15 mouse cellular contexts compared by ENCODE assay signal in the genomic region with DNA sequence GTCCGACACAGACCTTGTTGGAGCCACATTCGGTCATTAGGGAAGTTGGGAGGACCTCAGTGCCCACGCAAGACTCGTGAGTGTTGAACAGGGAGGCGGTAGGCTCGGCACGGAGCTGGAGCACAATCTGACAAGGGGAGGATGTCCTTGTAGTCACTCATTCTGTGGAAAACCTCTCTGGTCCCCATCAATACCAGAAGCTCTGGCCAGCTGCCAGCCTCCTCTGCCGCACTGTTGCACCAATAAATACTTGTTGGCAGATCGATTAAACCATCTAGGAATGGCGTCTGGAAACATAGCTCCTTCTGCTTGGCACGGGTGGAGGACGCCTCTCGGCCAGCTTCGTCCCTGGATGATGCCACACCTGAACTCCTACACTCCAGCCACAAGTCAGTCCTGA. TPM values are rescaled to one million over a fixed set of nuclear protein-coding genes. Genes with fewer than 3 reads are reported as not detected.
DNase-seq lines count a peak whose midpoint lies in the region; ATAC-seq lines count a peak whose summit lies in the region.
"Had no signal": no experiment of that assay in that cellular context is flagged by ENCODE, and none has a peak within 500 bp of the region (broad histone marks: within the 10 kb centered on the region; RNA-seq: fewer than 3 reads in every experiment).

No protein-coding gene starts in this region.

- no peaks in the 10 kb centered on the region for H3K9me3 ChIP-seq in heart, embryonic 10.5 days
- H3K9me3 ChIP-seq in midbrain, embryonic 11.5 days (ENCODE audit: control insufficient read depth, low read length): no peaks in the 10 kb centered on the region
- no peaks in the 10 kb centered on the region for H3K9me3 ChIP-seq in midbrain, embryonic 15.5 days
- no peaks in the 10 kb centered on the region for H3K9me3 ChIP-seq in hindbrain, embryonic 13.5 days
- H3K9me3 ChIP-seq in neural tube, embryonic 13.5 days: no peaks in the 10 kb centered on the region
- H3K9me3 ChIP-seq: limb, embryonic 15.5 days had no signal

- no peak for DNase-seq in heart, embryonic 10.5 days (ENCODE audit: low spot score)
- no peak for DNase-seq in heart, adult 18-20 months
- DNase-seq in midbrain, embryonic 11.5 days (ENCODE audit: low spot score, missing footprints): no peak
- DNase-seq in ovary, postnatal 10 days (ENCODE audit: low spot score): no peak
- DNase-seq: adrenal gland, postnatal 14 days; gastrocnemius, postnatal 10 days; heart, postnatal 4 days; kidney, adult 2 months; lung, embryonic 14.5 days; retina, postnatal 1 day had no signal

- no peaks in the 10 kb centered on the region for H3K27me3 ChIP-seq in heart, embryonic 10.5 days (ENCODE audit: insufficient read depth, poor library complexity, severe bottlenecking)
- no peaks in the 10 kb centered on the region for H3K27me3 ChIP-seq in midbrain, embryonic 11.5 days (ENCODE audit: control insufficient read depth, insufficient read depth, low read length)
- no peaks in the 10 kb centered on the region for H3K27me3 ChIP-seq in midbrain, embryonic 15.5 days (replicated peaks)
- no peaks in the 10 kb centered on the region for H3K27me3 ChIP-seq in hindbrain, embryonic 13.5 days
- no peaks in the 10 kb centered on the region for H3K27me3 ChIP-seq in neural tube, embryonic 13.5 days
- H3K27me3 ChIP-seq: limb, embryonic 15.5 days had no signal

- peaks cover 91% of the 10 kb centered on the region for H3K4me1 ChIP-seq in heart, embryonic 10.5 days
- peaks cover 71% of the 10 kb centered on the region for H3K4me1 ChIP-seq in midbrain, embryonic 11.5 days (ENCODE audit: control insufficient read depth, insufficient read depth, low read length)
- peaks cover 39% of the 10 kb centered on the region for H3K4me1 ChIP-seq in midbrain, embryonic 15.5 days
- H3K4me1 ChIP-seq in hindbrain, embryonic 13.5 days (replicated peaks): peaks cover 85% of the 10 kb centered on the region
- peaks cover 93% of the 10 kb centered on the region for H3K4me1 ChIP-seq in neural tube, embryonic 13.5 days (replicated peaks)

- ATAC-seq in midbrain, embryonic 11.5 days (ENCODE audit: low FRiP score): no peak
- ATAC-seq in midbrain, embryonic 15.5 days (replicated peaks): no peak
- ATAC-seq in hindbrain, embryonic 13.5 days (ENCODE audit: low FRiP score): no peak
- ATAC-seq in neural tube, embryonic 13.5 days (ENCODE audit: low read depth): no peak

- H3K4me2 ChIP-seq in midbrain, embryonic 11.5 days: no peak overlapping the region
- H3K4me2 ChIP-seq in midbrain, embryonic 15.5 days: no peak overlapping the region
- no peak overlapping the region for H3K4me2 ChIP-seq in hindbrain, embryonic 13.5 days
- H3K4me2 ChIP-seq in neural tube, embryonic 13.5 days: peak overlapping the region; percentile 18
- H3K4me2 ChIP-seq: limb, embryonic 15.5 days; lung, embryonic 14.5 days had no signal

- no peak overlapping the region for H3K9ac ChIP-seq in midbrain, embryonic 11.5 days (ENCODE audit: low read length)
- no peak overlapping the region for H3K9ac ChIP-seq in midbrain, embryonic 15.5 days
- no peak overlapping the region for H3K9ac ChIP-seq in hindbrain, embryonic 13.5 days
- H3K9ac ChIP-seq in neural tube, embryonic 13.5 days: no peak overlapping the region
- H3K9ac ChIP-seq: limb, embryonic 15.5 days; lung, embryonic 14.5 days had no signal

- no peak overlapping the region for H3K4me3 ChIP-seq in heart, embryonic 10.5 days
- H3K4me3 ChIP-seq in midbrain, embryonic 11.5 days (ENCODE audit: low read depth, low read length): no peak overlapping the region
- no peak overlapping the region for H3K4me3 ChIP-seq in midbrain, embryonic 15.5 days
- no peak overlapping the region for H3K4me3 ChIP-seq in hindbrain, embryonic 13.5 days
- H3K4me3 ChIP-seq in neural tube, embryonic 13.5 days: no peak overlapping the region
- H3K4me3 ChIP-seq: limb, embryonic 15.5 days had no signal

- H3K27ac ChIP-seq in heart, embryonic 10.5 days: 0 out of 2 replicates have a peak overlapping the region, but pooled peaks have one; percentile 11
- H3K27ac ChIP-seq in midbrain, embryonic 11.5 days (ENCODE audit: low read depth, low read length): peak overlapping the region; percentile 40; the same call in 1 of the 2 replicates
- no peak overlapping the region for H3K27ac ChIP-seq in midbrain, embryonic 15.5 days
- peak overlapping the region; percentile 64 for H3K27ac ChIP-seq in hindbrain, embryonic 13.5 days
- H3K27ac ChIP-seq in neural tube, embryonic 13.5 days (replicated peaks): peak overlapping the region; percentile 82
- H3K27ac ChIP-seq: limb, embryonic 15.5 days had no signal

- H3K36me3 ChIP-seq in heart, embryonic 10.5 days: peaks cover 16% of the 10 kb centered on the region
- peaks cover 14% of the 10 kb centered on the region for H3K36me3 ChIP-seq in midbrain, embryonic 11.5 days (ENCODE audit: control insufficient read depth, insufficient read depth, low read length)
- H3K36me3 ChIP-seq in midbrain, embryonic 15.5 days (replicated peaks): 0 out of 2 replicates have a peak, but pooled peaks cover 4% of the 10 kb centered on the region
- H3K36me3 ChIP-seq in hindbrain, embryonic 13.5 days: peaks cover 10% of the 10 kb centered on the region
- H3K36me3 ChIP-seq in neural tube, embryonic 13.5 days: peaks cover 13% of the 10 kb centered on the region
- H3K36me3 ChIP-seq: G1E had no signal

- 76% methylated on average over 14 of the region's 14 CpGs for WGBS in heart, embryonic 10.5 days
- WGBS in midbrain, embryonic 11.5 days: 79% methylated on average over 14 of the region's 14 CpGs
- WGBS in midbrain, embryonic 15.5 days: 62% methylated on average over 14 of the region's 14 CpGs
- WGBS in hindbrain, embryonic 13.5 days: 50% methylated on average over 14 of the region's 14 CpGs
- 38% methylated on average over 14 of the region's 14 CpGs for WGBS in neural tube, embryonic 13.5 days

RNA-seq across cellular contexts. Expression of gene Spsb4, which starts 27.5 kb away (rescaled TPM):
- polyA plus RNA-seq in heart, embryonic 10.5 days (2016; fragmentation: Nextera tagmentation; extraction: Ambion mirVana): 53.5 and 66.5 TPM in 2 replicates
- total RNA-seq in heart, adult 18-20 months (2021): 1 to 10 TPM; 2.1 to 3.9 TPM
- 107 and 115 TPM in 2 replicates for polyA plus RNA-seq in midbrain, embryonic 11.5 days (2014; fragmentation: Nextera tagmentation; extraction: Ambion mirVana)
- polyA plus RNA-seq in midbrain, embryonic 15.5 days (2015; fragmentation: Nextera tagmentation; extraction: Ambion mirVana): 31.7 and 39.0 TPM in 2 replicates
- 50.3 and 52.3 TPM in 2 replicates for polyA plus RNA-seq in hindbrain, embryonic 13.5 days (2015; fragmentation: Nextera tagmentation; extraction: Ambion mirVana)
- 59.6 and 62.4 TPM in 2 replicates for polyA plus RNA-seq in neural tube, embryonic 13.5 days (2015; fragmentation: Nextera tagmentation; extraction: Ambion mirVana)
- total RNA-seq: G1E had no signal
- polyA plus RNA-seq: G1E had no signal
